Mouse (Mus musculus) B cell, adult 2 months (primary cell): ENCODE results near the gene Usp5.

ENCODE experiments used
- DNase-seq, 2 experiments: peaks; one replicate each; pipeline ENCODE4 v3.0.0; 2022

Usp5 gene

DNA sequence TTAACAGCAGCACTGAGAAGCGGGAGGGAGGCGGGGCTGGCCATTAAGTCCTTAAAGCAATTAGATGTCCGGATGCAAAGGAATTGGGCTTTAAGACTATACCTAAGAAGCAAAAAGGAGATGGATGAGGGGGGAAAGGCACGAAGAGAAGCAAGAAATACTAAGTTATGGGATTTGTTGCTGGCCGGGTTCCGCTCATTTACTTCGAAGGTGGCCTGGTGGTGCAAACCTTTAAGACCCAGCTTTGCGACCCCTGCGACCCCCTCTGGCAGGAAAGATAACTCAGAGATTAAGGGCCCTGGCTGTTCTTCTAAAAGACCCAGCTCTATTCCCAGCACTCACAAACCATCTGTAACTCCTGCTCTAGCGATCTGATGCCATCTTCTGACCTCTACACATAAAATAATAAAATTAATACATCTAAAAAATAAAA lies 49.3 kb downstream of the Usp5 start:
- DNase-seq = no peak

DNA sequence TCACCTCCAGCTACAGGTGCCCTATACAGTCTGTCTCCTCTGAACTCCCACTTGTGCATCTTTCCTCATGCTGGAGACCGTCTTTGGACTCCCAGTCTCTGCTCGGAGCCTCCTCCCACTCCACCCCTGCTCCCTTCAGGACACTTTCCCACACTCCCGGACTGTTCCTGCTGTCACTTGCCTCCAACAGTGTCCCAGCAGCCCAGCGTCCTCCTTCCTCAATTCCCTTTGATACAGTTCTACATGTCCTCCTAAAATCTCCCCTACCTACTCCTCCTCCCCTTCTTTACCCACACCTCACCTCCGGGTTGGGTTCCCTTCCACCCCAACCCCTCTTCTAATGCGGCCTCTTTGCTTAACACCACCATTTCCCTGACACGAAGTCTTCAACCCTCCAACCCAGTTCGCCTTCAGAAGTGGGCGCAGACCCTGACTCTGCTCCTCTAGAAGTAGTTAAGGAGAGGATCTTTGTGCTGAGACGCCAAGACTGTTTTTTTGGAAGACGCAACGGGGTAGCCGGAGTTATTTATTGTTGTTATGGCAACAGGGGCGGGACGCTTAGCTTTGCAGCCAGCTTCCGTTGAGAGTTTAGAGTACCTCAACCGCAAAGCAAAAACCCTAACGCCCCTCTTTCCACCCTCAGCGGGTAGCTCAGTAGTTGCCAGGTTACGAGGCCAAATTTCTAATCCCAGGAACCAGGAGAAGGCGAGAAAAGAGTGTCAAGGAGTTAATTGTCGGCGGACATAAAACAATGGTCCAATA lies 49.9 kb downstream of the Usp5 start, which contains the start of gene Lrrc23:
TSS of gene Lrrc23 (minus strand) at position 506 of the 762 bp plus-strand sequence.
- DNase-seq = peak; percentile 77 to 78

GRCm38 (mm10) chr6:124770511-124770910 lies 58.8 kb downstream of the Usp5 start:
- no peak for DNase-seq

- DNase-seq = no peak
Observed at GRCm38 (mm10) chr6:124770013-124770412, 59.3 kb downstream of the Usp5 start.

GRCm38 (mm10) chr6:124769101-124769765 lies 60.1 kb downstream of the Usp5 start, which contains the start of gene Eno2:
TSS of gene Eno2 (minus strand) at chr6:124769673.
- DNase-seq = peak; percentile 66 to 69

- DNase-seq = peak in 1 of 2 experiments; percentile 26
Observed at GRCm38 (mm10) chr6:124768704-124769044, 60.6 kb downstream of the Usp5 start.

- DNase-seq = no peak
Observed at GRCm38 (mm10) chr6:124767920-124768703, 61.2 kb downstream of the Usp5 start.

- DNase-seq = no peak
Observed at GRCm38 (mm10) chr6:124767536-124767919, 61.8 kb downstream of the Usp5 start.

DNA sequence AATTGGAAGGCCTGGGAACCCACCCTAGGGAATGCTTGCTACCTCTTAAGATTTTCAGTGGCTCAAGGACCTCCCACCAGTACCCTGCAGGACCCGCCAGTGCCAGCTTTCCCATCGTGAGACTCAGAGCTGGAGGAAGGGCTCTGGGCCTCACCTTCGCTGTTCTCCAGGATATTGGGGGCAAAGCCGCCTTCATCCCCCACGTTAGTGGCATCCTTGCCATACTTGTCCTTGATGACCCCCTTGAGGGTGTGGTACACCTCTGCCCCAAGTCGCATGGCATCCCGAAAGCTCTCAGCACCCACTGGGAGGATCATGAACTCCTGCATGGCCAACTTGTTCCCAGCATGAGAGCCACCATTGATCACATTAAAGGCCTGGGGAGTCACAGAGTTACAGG lies 63.3 kb downstream of the Usp5 start:
- DNase-seq = no peak
